Mouse (Mus musculus): ENCODE measurements around the gene Zfp472.

Gene Zfp472

GRCm38 (mm10) chr17:32998492-32998891, 32.9 kb downstream of the Zfp472 start:
- no peak for DNase-seq (ENCODE audit: low spot score in 2 of 2)

GRCm38 (mm10) chr17:33008337-33008736, 42.7 kb downstream of the Zfp472 start:
- peak in 1 of 2 experiments; percentile 38 for DNase-seq (ENCODE audit: low spot score in 2 of 2)

GRCm38 (mm10) chr17:33020434-33020833, 54.8 kb downstream of the Zfp472 start:
- DNase-seq (ENCODE audit: low spot score in 2 of 2), result peak in 1 of 2 experiments; percentile 26

All from spleen, postnatal 10 days (tissue).